Mouse (Mus musculus): ENCODE data around the gene Stab2. TPM values are rescaled to one million over a fixed set of nuclear protein-coding genes. Genes with fewer than 3 reads are reported as not detected.

Gene Stab2
- total RNA-seq, 2 experiments from 2014 or later = 0.20 to 0.87 TPM

DNA sequence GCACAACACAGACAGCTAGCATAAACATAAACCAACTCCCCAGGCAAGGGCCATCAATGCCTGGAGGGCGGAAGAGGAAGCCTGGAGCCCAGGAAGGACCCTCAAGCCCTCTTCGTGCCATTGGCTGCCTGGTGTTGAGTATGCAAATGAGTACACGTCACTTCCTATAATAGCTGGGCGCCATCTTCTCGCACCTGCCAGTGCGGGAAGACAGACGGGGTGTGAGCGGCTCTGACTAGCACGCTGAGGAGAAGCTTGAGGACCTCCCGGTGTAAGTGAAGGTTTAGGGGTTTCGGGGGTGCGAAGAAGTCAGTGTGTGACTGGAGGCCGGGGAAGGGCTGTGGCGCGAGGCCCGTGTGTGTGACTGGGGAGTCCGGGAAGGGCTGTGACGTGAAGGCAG, 99.3 kb downstream of the Stab2 start:
- DNase-seq (ENCODE audit: extremely low spot score in 1 of 2, low spot score in 1 of 2) = no peak

DNA sequence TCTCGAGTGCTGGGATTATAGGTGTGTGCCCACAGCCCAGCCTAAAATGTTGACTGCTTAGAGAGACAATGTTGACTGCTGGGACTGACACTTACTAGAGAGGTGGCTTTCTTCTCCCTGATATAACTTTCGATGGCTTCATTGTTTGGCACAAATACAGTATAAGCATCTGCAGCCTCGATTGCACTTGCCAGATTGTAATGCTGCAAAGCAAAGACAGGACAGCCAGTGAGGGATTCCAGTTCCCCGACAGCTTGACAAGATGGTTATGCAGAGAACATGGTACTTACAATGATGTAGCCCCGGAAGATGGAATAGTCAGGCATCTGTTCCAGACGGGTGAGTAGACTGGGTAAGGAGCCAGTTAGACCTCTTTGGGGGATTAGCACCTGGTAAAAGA, 100.8 kb downstream of the Stab2 start:
- no peak for DNase-seq (ENCODE audit: extremely low spot score in 1 of 2, low spot score in 1 of 2)

DNA sequence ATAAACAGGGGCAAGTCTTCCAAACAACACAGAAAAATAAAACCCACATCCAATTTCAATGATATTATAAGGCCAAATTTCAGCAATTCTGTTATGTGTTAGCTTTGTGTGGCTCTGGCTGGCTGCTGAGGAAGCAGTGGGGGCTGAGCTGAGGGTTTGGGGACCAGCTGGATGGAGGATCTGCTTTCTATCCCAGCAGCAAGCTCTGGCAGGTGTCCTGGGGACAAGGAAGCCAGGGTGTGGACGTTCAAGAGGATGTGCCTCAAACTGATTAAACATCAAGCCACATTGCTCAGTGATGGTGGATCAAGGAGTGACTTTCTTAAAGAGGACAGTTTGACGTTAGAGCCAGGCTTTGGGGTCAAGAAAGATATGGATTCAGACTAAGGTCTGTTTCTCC, 112.3 kb downstream of the Stab2 start:
- DNase-seq (ENCODE audit: extremely low spot score in 1 of 2, low spot score in 1 of 2) = no peak

GRCm38 (mm10) chr10:86891066-86891465, 116.8 kb downstream of the Stab2 start:
- DNase-seq (ENCODE audit: extremely low spot score in 1 of 2, low spot score in 1 of 2) = no peak

GRCm38 (mm10) chr10:86890166-86890930, 117.5 kb downstream of the Stab2 start:
- peak; percentile 60 to 62 for DNase-seq (ENCODE audit: extremely low spot score in 1 of 2, low spot score in 1 of 2)

DNA sequence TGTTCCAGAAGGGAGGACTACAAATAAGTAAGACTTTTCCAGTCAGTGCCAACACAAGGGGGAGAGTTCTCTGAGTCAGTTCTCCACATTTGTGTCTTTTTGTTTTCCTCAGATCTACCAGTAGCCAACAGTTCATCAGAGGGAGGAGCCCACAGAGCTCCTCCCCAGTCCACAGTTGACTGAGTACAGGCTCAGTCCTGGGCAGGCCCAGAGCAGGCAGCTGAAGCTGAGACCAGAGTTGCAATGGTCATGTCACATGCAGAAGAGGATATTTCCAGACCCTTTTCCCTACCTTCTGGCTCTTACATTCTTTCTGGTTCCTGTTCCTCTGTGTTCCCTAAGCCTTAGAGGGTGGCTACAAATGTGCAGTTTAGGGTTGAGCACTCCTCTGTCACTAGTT, 118.4 kb downstream of the Stab2 start:
- no peak for DNase-seq (ENCODE audit: extremely low spot score in 1 of 2, low spot score in 1 of 2)

DNA sequence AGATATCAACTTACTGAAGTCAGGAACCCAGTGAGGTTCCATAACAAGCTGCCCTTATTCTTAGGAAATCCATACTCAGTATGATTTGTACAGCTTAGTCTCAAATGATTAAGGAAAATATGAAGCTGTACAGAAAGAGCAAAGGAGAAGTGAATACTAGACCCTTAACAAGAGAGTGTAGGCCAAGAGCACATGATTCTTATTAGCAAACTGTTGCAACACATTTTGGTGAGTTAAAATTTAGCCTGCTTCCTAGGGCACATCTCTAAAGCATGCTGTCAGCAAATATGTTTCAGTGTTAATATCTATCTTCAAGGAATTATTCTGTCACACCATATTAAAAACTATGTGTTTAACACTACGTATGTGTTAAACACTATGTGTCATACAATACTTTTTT, 121.4 kb downstream of the Stab2 start:
- no peak for DNase-seq (ENCODE audit: extremely low spot score in 1 of 2, low spot score in 1 of 2)

DNA sequence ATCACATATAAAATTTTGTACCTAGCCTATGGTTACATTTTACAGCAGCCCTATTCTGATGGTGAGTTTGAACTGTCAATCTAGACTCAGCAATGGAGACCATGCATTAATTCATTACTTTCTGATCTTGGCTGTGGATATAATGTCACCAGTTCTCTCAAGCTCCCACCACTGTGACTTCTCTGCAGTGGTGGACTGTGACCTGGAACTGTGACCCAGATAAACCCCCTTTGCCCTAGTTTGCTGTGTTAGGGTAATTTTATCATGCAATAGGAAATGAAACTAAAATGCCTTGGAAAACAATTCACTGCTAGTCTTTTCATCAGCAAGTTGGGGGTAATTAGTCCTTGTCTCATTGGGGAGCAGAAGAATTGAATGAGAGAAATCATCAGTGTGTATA, 126.4 kb downstream of the Stab2 start:
- DNase-seq (ENCODE audit: extremely low spot score in 1 of 2, low spot score in 1 of 2) = no peak

- no peak for DNase-seq (ENCODE audit: extremely low spot score in 1 of 2, low spot score in 1 of 2)
Observed at GRCm38 (mm10) chr10:86880071-86880806, 127.6 kb downstream of the Stab2 start.

- DNase-seq (ENCODE audit: extremely low spot score in 1 of 2, low spot score in 1 of 2) = no peak
Observed at GRCm38 (mm10) chr10:86878721-86879120, 129.1 kb downstream of the Stab2 start.

GRCm38 (mm10) chr10:86872591-86872990, 135.2 kb downstream of the Stab2 start:
- DNase-seq (ENCODE audit: extremely low spot score in 1 of 2, low spot score in 1 of 2) = no peak

DNA sequence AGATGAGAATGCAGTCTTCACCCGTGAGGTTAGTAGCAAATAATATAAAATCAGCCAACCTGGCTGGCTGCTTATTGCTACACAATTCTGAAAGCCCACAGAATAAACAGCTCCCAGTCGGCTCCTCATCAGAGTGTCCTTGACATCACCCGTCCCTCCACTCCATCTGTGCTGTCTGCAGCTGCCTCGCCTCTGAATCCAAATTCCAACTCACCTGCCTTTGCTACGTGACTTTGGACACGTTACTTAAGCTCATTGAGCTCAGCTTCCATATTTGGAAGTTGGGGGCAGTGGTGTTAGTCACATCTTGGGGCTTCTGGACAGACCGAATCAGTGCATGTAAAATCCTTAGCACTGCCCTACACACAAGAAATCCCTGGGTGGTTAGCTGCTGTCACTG, 135.7 kb downstream of the Stab2 start:
- no peak for DNase-seq (ENCODE audit: extremely low spot score in 1 of 2, low spot score in 1 of 2)

GRCm38 (mm10) chr10:86863429-86863828, 144.4 kb downstream of the Stab2 start:
- DNase-seq (ENCODE audit: extremely low spot score in 1 of 2, low spot score in 1 of 2) = no peak

- no peak for DNase-seq (ENCODE audit: extremely low spot score in 1 of 2, low spot score in 1 of 2)
Observed at GRCm38 (mm10) chr10:86862496-86862895, 145.3 kb downstream of the Stab2 start.

DNA sequence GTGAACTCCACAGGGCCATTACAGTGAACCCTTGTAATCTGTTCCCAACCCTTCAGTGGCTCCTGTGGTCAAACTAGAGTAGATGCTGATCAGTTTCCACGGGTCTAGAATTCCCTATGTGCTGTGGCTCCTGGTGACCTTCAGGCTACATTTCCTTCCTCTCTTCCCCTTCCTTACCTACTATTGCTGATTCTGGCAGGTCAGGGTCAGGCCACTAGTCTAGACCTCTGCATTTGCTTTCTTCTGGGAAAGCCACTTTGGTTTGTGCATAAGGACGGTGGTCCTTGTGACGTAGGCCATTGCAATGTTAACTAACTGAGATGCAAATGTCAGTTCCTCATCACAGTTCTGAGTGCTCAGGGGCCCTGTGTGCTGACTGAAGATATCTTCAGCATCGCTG, 147.4 kb downstream of the Stab2 start:
- DNase-seq (ENCODE audit: extremely low spot score in 1 of 2, low spot score in 1 of 2) = no peak

GRCm38 (mm10) chr10:86853433-86853832, 154.4 kb downstream of the Stab2 start:
- no peak for DNase-seq (ENCODE audit: extremely low spot score in 1 of 2, low spot score in 1 of 2)

GRCm38 (mm10) chr10:86852160-86852559, 155.7 kb downstream of the Stab2 start:
- no peak for DNase-seq (ENCODE audit: extremely low spot score in 1 of 2, low spot score in 1 of 2)

DNA sequence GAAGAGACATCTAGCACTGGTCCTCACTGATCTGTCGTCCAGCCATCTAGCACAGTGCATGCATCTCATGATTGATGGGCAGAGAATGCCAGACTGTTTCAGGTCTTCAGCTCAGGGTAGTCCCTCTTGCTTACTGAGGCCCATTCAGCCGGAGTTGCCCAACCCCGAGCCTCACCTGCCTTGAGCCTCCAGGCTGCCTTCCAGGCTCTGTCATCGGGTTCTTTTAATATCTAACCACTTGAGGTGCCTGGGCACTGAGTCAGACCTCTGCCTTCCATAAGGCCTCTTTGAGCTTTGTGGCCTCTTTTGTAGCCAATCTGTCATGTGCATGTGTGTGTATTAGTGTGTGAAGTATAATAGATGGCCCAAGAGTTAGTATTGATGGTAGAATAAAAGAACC, 158.3 kb downstream of the Stab2 start:
- DNase-seq (ENCODE audit: extremely low spot score in 1 of 2, low spot score in 1 of 2) = no peak

- DNase-seq (ENCODE audit: extremely low spot score in 1 of 2, low spot score in 1 of 2) = no peak
Observed at GRCm38 (mm10) chr10:86849087-86849486, 158.7 kb downstream of the Stab2 start.

GRCm38 (mm10) chr10:86846926-86847467, 160.8 kb downstream of the Stab2 start:
- DNase-seq (ENCODE audit: extremely low spot score in 1 of 2, low spot score in 1 of 2) = no peak

DNA sequence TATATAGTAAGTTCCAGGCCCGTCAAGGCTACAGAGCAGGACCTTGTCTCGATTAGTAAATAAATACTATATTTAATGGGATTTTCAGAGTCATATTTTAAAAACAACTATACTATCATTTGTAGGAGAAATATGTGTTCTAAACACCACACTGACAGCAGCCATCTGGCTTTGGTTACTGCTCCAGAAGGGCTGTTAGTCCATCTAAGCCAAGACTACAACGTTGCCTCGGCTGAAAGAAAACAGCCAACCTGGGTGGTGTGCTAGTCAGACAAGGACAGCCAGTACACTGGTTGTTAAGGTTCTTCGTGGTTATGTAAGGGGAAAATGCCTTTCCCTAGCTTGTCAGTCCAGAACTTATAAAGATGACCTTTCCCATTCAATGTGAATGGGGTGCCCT, 165.2 kb downstream of the Stab2 start:
- DNase-seq (ENCODE audit: extremely low spot score in 1 of 2, low spot score in 1 of 2) = no peak

- no peak for DNase-seq (ENCODE audit: extremely low spot score in 1 of 2, low spot score in 1 of 2)
Observed at GRCm38 (mm10) chr10:86838827-86839226, 169.0 kb downstream of the Stab2 start.
